Mouse (Mus musculus) neural tube, embryonic 11.5 days (tissue): ENCODE results near the gene AI837181. TPM values are rescaled to one million over a fixed set of nuclear protein-coding genes. Genes with fewer than 3 reads are reported as not detected.

ENCODE experiments used
- ATAC-seq: fragments of 200-750 bp; cut with Nextera tagmentation; 2 replicates; pipeline ENCODE4 v1.8.0; 2017; ENCODE audit warnings: moderate number of reproducible peaks, mild to moderate bottlenecking, moderate TSS enrichment, moderate library complexity; ENCODE audit not compliant: insufficient read depth, low FRiP score, low TSS enrichment
- DNase-seq: peaks from one replicate; pipeline ENCODE4 v3.0.0-alpha.2; 2015; ENCODE audit warnings: low spot score
- H3K27ac ChIP-seq: fragments of 300-500 bp; sonication (generic); 2 replicates; pipeline ENCODE4 v1.5.1; 2014; ENCODE audit warnings: low read depth, mild to moderate bottlenecking, low read length
- H3K27me3 ChIP-seq: fragments of 300-500 bp; sonication (generic); 2 replicates; pipeline ENCODE4 v1.6.1; 2014; ENCODE audit warnings: mild to moderate bottlenecking, low read length, mixed read lengths; ENCODE audit not compliant: control insufficient read depth, insufficient read depth
- H3K36me3 ChIP-seq: fragments of 300-500 bp; sonication (generic); 2 replicates; pipeline ENCODE4 v1.6.1; 2014; ENCODE audit warnings: mild to moderate bottlenecking, low read length, moderate library complexity, mixed read lengths; ENCODE audit not compliant: control insufficient read depth, insufficient read depth
- H3K4me1 ChIP-seq: fragments of 300-500 bp; sonication (generic); 2 replicates; pipeline ENCODE4 v1.6.1; 2014; ENCODE audit warnings: low read length, mixed read lengths; ENCODE audit not compliant: control insufficient read depth, insufficient read depth
- H3K4me2 ChIP-seq: fragments of 300-500 bp; sonication (generic); 2 replicates; pipeline ENCODE4 v1.6.1; 2014; ENCODE audit warnings: low read depth, mild to moderate bottlenecking, moderate library complexity
- H3K4me3 ChIP-seq: fragments of 300-500 bp; sonication (generic); 2 replicates; pipeline ENCODE4 v1.5.1; 2014; ENCODE audit warnings: low read depth, low read length
- H3K9ac ChIP-seq: fragments of 300-500 bp; sonication (generic); 2 replicates; pipeline ENCODE4 v1.6.1; 2014; ENCODE audit warnings: mild to moderate bottlenecking, low read length
- H3K9me3 ChIP-seq: fragments of 300-500 bp; sonication (generic); 2 replicates; pipeline ENCODE4 v1.6.1; 2016; ENCODE audit warnings: low read length; ENCODE audit not compliant: control insufficient read depth
- WGBS: fragments of 180-500 bp; shearing (Covaris S2); extraction: QIAGEN DNeasy Blood & Tissue Kit; methylation state at CpG from one replicate; pipeline ENCODE4 v1.1.7; 2014; 5-methylcytosine and 5-hydroxymethylcytosine counted together
- polyA plus RNA-seq: library from polyadenylated mRNA; unstranded; fragments of >200 nt; fragmentation: Nextera tagmentation; extraction: Ambion mirVana; gene quantifications from 2 replicates; pipeline ENCODE4 v1.2.1, GENCODE M21; 2014

The AI837181 gene
- polyA plus RNA-seq, 1 experiment from 2014 or later = 39.9 TPM

GRCm38 (mm10) chr19:5444954-5445353 is 20.0 kb downstream of the AI837181 start:
- H3K36me3 ChIP-seq = no peaks in the 10 kb centered on the region
- ATAC-seq (no peak), DNase-seq (no peak)
- no peak overlapping the region for H3K4me3 ChIP-seq
- peaks cover 8% of the 10 kb centered on the region for H3K4me1 ChIP-seq
- H3K4me2 ChIP-seq = no peak overlapping the region
- no peaks in the 10 kb centered on the region for H3K9me3 ChIP-seq
- H3K9ac ChIP-seq = no peak overlapping the region
- no peak overlapping the region for H3K27ac ChIP-seq
- peaks cover 32% of the 10 kb centered on the region for H3K27me3 ChIP-seq
- 34% methylated on average over 7 of the region's 7 CpGs for WGBS

- Histone ChIP-seq H3K9ac (no peak overlapping the region), H3K4me2 (no peak overlapping the region), H3K4me3 (no peak overlapping the region), H3K9me3 (no peaks in the 10 kb centered on the region), H3K36me3 (no peaks in the 10 kb centered on the region), H3K4me1 (peaks cover 8% of the 10 kb centered on the region), H3K27ac (no peak overlapping the region), H3K27me3 (peaks cover 34% of the 10 kb centered on the region)
- ATAC-seq (no peak), DNase-seq (no peak)
- 92% methylated on average over 5 of the region's 5 CpGs for WGBS
These were observed 20.8 kb downstream of the AI837181 start for GRCm38 (mm10) chr19:5445747-5446146.

GRCm38 (mm10) chr19:5447515-5448353 is 22.8 kb downstream of the AI837181 start, which contains the start of gene Fosl1:
Gene Fosl1, plus strand, starts transcription at chr19:5447547.
- under 1% methylated on average over 70 of the region's 70 CpGs for WGBS
- Histone ChIP-seq H3K27ac (no peak within 1 kb of the TSS), H3K27me3 (peaks cover 34% of the 10 kb centered on the region), H3K4me3 (peak within 1 kb of the TSS; percentile 47), H3K9ac (peak within 1 kb of the TSS; percentile 39; the same call in 1 of the 2 replicates), H3K36me3 (no peaks in the 10 kb centered on the region), H3K4me2 (peak within 1 kb of the TSS; percentile 90), H3K9me3 (no peaks in the 10 kb centered on the region), H3K4me1 (peaks cover 8% of the 10 kb centered on the region)
- ATAC-seq (no peak), DNase-seq (peak; percentile 66)

- Histone ChIP-seq H3K27me3 (peaks cover 34% of the 10 kb centered on the region), H3K4me3 (peak overlapping the region; percentile 47), H3K4me2 (peak overlapping the region; percentile 90), H3K4me1 (peaks cover 8% of the 10 kb centered on the region), H3K36me3 (no peaks in the 10 kb centered on the region), H3K9me3 (no peaks in the 10 kb centered on the region), H3K27ac (no peak overlapping the region), H3K9ac (no peak overlapping the region)
- ATAC-seq (no peak), DNase-seq (peak; percentile 18)
- 6% methylated on average over 36 of the region's 36 CpGs for WGBS
These were observed 23.6 kb downstream of the AI837181 start for GRCm38 (mm10) chr19:5448354-5449150.

- Histone ChIP-seq H3K9me3 (no peaks in the 10 kb centered on the region), H3K27ac (no peak overlapping the region), H3K27me3 (peaks cover 34% of the 10 kb centered on the region), H3K4me3 (no peak overlapping the region), H3K4me1 (peaks cover 8% of the 10 kb centered on the region), H3K9ac (no peak overlapping the region), H3K4me2 (no peak overlapping the region), H3K36me3 (no peaks in the 10 kb centered on the region)
- 89% methylated on average over 3 of the region's 3 CpGs for WGBS
- DNase-seq (no peak), ATAC-seq (no peak)
These were observed 24.7 kb downstream of the AI837181 start for GRCm38 (mm10) chr19:5449673-5450072.

GRCm38 (mm10) chr19:5451766-5452165 is 26.8 kb downstream of the AI837181 start:
- DNase-seq = no peak
- no peak for ATAC-seq
- 73% methylated on average over 6 of the region's 6 CpGs for WGBS
- Histone ChIP-seq H3K9me3 (no peaks in the 10 kb centered on the region), H3K4me3 (no peak overlapping the region), H3K9ac (no peak overlapping the region), H3K27me3 (peaks cover 29% of the 10 kb centered on the region), H3K4me1 (peaks cover 19% of the 10 kb centered on the region), H3K36me3 (no peaks in the 10 kb centered on the region), H3K27ac (no peak overlapping the region), H3K4me2 (no peak overlapping the region)

GRCm38 (mm10) chr19:5455037-5455436 is 30.1 kb downstream of the AI837181 start:
- H3K36me3 ChIP-seq = no peaks in the 10 kb centered on the region
- peaks cover 13% of the 10 kb centered on the region for H3K4me1 ChIP-seq
- peak overlapping the region; percentile 15; the same call in 1 of the 2 replicates for H3K4me2 ChIP-seq
- H3K27ac ChIP-seq = no peak overlapping the region
- WGBS = 88% methylated on average over 12 of the region's 12 CpGs
- peaks cover 5% of the 10 kb centered on the region; the same call in 1 of the 2 replicates for H3K27me3 ChIP-seq
- no peak overlapping the region for H3K4me3 ChIP-seq
- DNase-seq (no peak), ATAC-seq (no peak)
- H3K9me3 ChIP-seq = no peaks in the 10 kb centered on the region
- 0 out of 2 replicates have a peak overlapping the region, but pooled peaks have one; percentile 11 for H3K9ac ChIP-seq

- H3K4me3 ChIP-seq = peak overlapping the region; percentile 76
- no peaks in the 10 kb centered on the region for H3K9me3 ChIP-seq
- ATAC-seq = no peak
- 73% methylated on average over 8 of the region's 8 CpGs for WGBS
- H3K27me3 ChIP-seq = 0 out of 2 replicates have a peak, but pooled peaks cover 3% of the 10 kb centered on the region
- DNase-seq = no peak
- H3K4me1 ChIP-seq = peaks cover 13% of the 10 kb centered on the region
- H3K9ac ChIP-seq = peak overlapping the region; percentile 11; the same call in 1 of the 2 replicates
- H3K36me3 ChIP-seq = no peaks in the 10 kb centered on the region
- peak overlapping the region; percentile 100 for H3K4me2 ChIP-seq
- no peak overlapping the region for H3K27ac ChIP-seq
These were observed 30.6 kb downstream of the AI837181 start for GRCm38 (mm10) chr19:5455568-5455967.
